Mouse (Mus musculus) cerebellum, adult 18-20 months (tissue): ENCODE data around the gene Imp4.

ENCODE experiments used
- DNase-seq, 2 experiments: peaks; one replicate each; pipeline ENCODE4 v3.0.0; 2021

The Imp4 gene

GRCm38 (mm10) chr1:34462766-34463165, 23.1 kb downstream of the Imp4 start:
- DNase-seq: peak; percentile 67 to 70

DNA sequence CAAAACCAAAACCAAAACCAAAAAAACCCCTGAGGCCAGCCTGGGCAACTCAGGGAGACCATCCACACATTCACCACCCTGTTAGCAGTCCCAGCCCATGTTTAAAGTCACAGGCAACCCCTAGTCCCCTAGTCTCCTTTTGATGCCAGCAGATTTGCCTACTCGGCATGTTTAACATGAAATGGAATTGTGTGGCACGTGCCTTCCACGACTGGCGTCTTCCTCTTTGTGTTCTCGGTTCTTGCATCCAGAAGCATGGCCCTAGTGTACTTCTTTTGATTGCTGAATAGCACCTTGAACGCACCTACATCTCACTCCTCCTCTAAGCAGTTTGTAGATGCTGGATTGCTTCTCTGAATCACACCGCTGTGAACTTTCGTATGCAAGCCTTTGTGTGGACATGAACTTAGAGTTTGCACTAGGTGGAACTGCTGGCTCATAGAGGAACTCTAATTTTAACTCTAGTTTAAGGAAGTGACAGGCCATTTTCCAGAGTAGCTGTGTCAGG, 24.7 kb downstream of the Imp4 start:
- DNase-seq: no peak

DNA sequence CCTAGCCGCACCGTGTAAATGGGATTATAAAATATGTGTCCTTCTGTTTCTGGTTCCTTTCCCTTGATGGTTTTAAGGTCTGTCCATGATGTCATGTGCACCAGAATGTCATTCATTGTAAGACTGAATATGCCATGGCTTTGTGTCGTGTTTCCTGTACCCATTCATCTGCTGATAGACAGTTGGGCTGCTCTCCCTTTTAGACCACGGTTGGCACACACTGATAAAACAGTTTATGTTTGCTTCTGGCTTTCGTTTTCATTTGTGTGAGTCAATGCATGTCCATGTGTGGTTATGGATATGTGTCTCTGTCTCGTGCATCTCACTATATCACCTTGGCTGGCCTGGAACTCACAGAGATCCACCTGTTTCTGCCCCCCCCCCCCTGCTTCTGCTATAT, 25.8 kb downstream of the Imp4 start:
- DNase-seq: no peak

DNA sequence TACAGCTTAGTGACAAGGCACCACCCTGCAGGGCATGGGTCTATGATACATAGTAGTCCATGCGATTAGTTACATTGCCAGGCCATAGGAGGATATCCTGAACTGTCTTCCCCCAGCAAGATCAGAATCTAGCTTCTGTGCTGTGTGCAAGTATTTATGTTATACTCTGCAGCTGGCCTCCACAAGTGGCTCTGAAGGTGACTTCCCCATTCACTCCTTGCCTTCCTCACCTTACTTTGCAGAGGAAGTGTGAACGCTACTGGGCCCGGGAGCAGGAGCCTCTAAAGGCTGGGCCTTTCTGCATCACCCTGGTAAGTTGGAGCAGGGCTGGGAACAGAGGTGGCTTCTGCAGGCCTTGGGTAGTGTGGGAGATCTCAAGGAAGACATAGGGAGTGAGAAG, 28.4 kb downstream of the Imp4 start:
- no peak for DNase-seq

DNA sequence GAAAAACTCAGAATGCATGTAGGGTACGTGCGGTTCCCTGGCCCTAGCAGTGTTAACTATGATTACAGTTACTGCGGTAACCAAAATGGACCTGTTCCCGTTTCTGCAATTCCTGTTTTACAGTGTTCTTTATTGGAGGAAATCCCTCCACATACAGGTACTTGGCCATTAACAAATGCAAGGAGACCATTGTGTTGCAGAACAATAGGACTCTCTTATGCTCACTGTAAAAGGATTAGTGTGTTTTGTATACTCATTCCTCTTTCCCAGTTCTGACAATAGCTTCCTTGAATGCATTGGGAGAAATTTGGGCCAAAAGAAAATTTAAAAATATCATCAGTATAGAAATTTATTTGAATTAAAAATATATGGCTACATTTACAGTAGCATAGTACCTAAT, 28.8 kb downstream of the Imp4 start:
- no peak for DNase-seq

- no peak for DNase-seq
Measured at GRCm38 (mm10) chr1:34469801-34470200, 30.1 kb downstream of the Imp4 start.

DNA sequence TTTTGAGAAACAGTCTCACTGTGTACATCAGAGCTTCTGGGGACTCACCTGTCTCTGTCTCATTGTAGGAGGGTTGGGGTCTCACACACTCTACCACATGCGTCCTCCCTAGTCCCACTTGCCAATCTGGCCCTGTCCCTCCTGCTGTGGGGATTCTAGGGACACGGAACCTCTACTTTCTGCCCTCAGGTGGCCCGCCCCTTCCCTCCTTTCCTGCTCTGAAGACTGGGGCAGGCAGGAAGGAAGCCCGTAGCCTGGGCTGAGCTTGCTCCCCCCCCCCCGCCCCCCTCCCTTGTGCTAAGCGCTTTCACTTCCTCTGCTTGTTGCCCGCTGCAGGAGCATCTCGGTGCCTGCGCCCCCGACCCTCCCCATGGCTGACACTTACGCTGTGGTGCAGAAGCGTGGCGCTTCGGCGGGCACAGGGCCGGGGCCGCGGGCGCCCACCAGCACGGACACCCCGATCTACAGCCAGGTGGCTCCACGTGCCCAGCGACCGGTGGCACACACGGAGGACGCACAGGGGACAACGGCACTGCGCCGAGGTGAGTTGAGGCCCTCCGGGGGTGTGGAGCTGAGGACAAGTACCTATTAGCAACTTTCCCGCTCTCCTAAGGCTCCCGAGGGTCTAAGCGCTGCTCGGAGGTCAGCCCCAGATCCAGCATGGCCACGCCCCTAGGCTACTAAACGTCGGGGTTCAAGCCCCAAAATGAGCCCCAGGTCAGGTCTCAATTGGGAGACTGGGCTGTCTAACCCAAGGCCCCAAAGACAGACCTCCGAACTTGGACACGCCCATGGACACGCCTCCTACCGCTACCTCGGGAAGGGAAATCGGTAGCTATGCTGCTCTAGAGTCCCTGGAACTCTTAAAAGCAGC, 33.0 kb downstream of the Imp4 start:
- peak; percentile 13 to 17 for DNase-seq

DNA sequence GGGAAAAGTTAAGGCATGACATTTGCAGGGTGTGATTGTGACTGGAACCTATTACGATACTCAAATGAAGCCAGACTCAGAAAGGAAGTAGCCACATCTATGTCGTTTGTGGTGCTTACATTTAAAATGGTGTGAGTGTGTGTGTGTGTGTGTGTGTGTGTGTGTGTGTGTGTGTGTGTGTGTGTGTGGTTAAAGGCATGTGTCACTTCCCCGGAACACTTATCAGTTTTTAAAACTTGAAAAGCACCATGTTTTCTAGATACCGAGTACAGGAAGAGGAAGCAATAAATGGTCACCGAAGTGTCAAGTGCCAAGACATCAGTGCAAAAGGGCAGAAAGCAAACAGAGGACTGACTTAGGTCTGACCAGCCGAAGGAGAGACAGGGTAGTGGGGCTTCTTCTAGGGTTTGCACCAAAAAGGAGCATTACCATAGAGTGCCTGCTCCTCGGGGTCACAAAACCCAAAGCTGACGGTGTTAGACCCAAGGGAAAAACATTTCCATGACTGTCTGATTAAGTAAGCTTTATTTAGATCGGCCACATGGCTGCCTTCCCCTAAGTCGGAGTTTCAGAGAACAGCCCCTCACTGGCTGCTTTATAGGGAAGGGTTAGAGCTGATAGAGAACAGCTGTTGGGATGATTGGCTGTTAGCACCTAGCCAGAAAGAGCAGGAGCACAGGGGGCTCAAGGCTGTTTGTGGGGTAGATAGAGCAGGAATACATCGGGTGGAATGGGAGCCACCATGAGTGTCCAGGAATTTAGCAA, 39.4 kb downstream of the Imp4 start:
- no peak for DNase-seq

- DNase-seq: no peak
Measured at GRCm38 (mm10) chr1:34480801-34481200, 41.1 kb downstream of the Imp4 start.

DNA sequence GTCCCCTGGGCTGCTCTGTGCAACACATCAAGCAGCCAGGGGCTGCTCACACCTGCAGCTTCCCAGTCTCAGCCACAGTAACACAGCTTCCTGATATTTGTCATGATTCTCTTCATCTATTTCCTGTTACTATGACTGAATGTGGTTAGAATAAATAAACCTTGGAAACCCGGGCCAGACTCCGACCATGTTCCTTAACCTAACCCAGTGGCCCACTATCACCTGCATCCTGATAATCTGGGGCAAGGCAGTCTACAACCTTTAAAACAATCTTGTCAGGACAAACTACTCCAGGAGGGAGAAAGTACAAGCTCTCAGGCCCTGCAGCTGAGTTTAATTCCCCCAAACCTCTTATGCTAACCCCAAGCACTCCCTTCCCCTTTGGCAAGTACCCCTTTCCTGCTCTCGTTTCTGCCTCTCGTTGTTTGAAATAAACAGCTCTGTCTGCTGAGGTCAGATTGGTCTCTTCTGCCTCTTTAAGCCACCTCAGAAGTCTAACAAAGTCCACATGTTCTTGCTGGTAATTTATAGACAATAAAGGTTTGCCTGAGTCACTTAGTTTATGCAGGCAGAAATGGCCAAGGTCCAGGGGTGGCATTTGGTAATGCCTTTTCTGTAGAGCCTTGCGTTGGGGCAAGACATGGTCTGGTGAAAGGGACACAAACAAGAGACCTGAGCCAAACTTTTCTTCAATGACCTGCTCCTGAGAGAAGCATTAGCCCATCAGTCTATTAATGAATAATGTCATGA, 42.4 kb downstream of the Imp4 start:
- no peak for DNase-seq

DNA sequence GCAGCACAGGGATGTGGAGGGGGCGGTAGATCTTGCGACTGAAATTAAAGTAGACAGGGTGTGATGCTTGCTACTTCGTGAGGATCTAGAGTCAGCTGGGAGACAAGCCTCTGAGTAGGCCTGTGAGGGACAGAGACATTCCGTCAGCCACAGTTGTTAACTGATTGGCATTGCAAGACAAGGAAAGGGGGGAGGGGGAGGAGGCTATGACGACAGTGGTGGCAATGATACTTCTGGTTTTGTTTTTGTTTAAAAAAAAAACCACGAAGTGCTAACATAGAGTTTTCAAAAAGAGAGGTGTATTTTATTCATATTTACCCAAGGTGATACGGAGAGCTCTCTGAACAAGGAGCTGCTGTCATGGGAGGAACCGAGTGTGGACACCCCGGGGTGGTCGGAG, 44.8 kb downstream of the Imp4 start:
- DNase-seq: no peak

DNA sequence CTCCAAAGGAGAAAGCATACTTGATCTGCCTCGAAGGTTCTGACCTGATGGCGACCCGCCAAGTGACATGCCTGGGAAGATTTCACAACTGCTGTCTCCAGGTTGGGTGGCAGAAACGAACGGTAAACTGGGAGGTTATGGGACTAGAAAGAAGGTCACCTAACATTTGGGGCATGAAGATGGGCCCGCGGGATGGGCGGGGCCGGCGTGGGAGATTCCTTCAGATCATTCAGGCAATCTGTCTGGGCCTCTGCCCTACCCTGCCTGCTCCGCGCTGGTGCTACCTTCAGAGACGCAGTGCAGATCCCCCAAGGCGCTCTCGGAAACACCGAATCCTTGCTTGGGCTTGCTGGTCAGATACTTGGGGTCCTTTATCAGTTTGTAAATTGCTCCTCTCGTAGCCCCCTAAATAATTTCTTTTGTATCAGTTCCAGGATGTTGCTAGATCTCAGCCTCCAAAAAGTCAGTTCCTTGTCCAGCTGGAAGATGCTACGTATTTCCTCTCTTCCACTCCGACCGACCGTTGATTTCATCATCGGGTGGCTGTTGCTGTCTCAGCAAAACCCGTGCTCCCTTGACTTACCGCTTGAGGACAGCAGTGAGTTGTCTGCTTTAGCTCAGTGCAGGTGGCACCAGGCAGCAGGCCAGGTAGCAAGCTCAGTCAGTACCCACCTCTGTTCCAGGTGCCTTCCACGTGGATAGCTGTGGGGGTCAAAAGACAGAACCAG, 46.0 kb downstream of the Imp4 start:
- peak; percentile 85 to 91 for DNase-seq

DNA sequence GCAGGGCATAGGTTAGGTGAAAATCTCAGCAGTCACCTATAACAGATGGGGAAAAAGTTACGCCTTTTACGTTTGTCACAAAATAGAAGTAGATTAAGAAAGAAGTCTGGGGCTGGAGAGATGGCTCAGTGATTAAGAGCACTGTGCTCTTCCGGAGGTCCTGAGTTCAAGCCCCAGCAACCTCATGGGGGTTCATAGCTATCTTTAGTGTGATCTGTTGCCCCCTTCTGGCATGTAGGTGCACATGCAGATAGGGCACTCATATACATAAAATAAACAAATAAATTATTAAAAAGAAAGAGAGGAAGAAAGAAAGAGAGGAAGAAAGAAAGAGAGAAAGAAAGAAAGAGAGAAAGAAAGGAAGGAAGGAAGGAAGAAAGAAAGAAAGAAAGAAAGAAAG, 47.7 kb downstream of the Imp4 start:
- no peak for DNase-seq

- DNase-seq: no peak
Measured at GRCm38 (mm10) chr1:34489852-34490541, 50.3 kb downstream of the Imp4 start.

GRCm38 (mm10) chr1:34491480-34491879, 51.8 kb downstream of the Imp4 start:
- DNase-seq: no peak
